Mouse (Mus musculus) small intestine, adult 2 months (tissue): ENCODE measurements around the gene Ctu2.

Source experiments
- CTCF ChIP-seq: fragments of 200-500 bp; IDR thresholded peaks from 2 replicates; pipeline ENCODE4 v1.5.1; 2012; ENCODE audit warnings: low read depth, mild to moderate bottlenecking, control low read depth, inconsistent platforms, low read length, moderate library complexity, mixed read lengths; ENCODE audit not compliant: insufficient replicate concordance, insufficient read length; ENCODE audit errors: extremely low read depth
- POLR2A ChIP-seq: fragments of 200-500 bp; IDR thresholded peaks from 2 replicates; pipeline ENCODE4 v1.6.1; 2012; ENCODE audit warnings: low read depth, mild to moderate bottlenecking, control low read depth, inconsistent platforms, low read length, moderate library complexity

DNA sequence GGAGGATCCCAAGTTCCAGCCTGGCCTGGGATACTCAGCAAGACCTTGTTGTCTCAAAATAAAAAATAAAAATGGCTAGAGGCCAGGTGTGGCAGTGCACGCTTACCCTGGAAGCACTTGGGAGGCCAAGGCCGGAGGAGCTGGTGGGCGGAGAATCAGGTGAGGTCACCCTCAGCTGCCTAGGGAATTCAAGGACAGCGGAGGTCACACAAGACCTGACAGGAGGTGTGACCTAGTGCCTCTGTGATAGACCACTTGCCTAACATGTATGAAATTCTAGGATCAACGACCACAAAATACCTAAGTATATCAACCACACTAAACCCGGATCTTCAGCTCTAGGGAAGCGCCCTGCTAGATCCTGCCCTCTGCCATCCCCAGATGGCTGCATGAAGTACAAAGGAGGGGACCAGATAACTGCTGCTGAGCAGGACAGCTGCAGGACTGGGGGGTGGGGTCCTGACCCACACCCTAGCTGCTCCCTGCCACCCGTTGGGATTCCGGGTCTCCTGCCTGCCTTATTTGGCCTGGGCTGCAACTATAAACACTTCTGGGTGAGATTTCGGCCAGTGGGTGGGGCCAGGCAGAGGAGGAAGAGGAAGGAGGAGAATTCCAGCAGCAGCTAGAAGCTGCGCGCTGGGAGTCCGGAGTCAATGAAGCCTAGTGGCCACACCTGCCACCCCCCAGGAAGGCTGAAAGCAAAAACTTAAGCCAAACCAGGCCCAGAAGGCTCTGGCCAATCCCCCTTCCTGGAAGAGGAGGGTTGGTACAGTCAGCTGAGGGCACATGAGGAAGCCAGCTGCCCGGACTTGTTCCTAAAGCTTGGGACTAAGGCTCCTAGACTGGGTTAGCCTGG is 47.1 kb downstream of the Ctu2 start:
- TF ChIP-seq CTCF (no peak), POLR2A (0 out of 2 replicates have a peak, but pooled peaks have one; percentile 10)
